Mouse (Mus musculus) thymus, adult 2 months (tissue): ENCODE data around the gene Gm826.

ENCODE experiments used
- CTCF ChIP-seq: fragments of 200-500 bp; IDR thresholded peaks from 2 replicates; pipeline ENCODE4 v1.5.1; 2012; ENCODE audit warnings: mild to moderate bottlenecking, control low read depth, low read length, moderate library complexity, borderline replicate concordance; ENCODE audit not compliant: control insufficient read depth, poor library complexity, insufficient read depth; ENCODE audit errors: extremely low read depth
- POLR2A ChIP-seq: fragments of 200-500 bp; IDR thresholded peaks from 2 replicates; pipeline ENCODE4 v1.6.1; 2012; ENCODE audit warnings: mild to moderate bottlenecking, low read length, control low read depth, moderate library complexity; ENCODE audit not compliant: control insufficient read depth, poor library complexity, insufficient read depth; ENCODE audit errors: extremely low read depth

DNA sequence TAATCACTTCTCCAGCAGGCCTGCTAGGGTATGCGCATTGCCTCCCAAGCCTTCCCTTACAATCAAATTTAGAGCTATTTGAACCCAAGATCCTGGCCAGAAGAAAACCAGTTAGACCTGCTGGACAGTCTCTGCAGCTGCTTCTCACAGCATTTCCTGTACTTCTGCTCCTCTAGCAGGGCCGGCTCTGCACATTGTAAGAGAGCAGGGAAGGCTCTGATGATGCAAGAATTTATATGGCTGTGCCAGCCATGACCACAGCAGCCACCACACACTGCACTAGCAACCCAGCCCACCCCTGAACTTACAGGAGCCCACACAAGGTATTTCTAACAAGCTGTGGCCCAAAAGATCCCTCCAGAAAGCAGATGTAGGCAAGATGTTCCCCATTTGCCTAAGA is 19.6 kb upstream of the Gm826 start:
- no peak for TF ChIP-seq CTCF
- no peak for TF ChIP-seq POLR2A
